Mouse (Mus musculus) midbrain, embryonic 12.5 days (tissue): ENCODE data around the gene Nod2. TPM values are rescaled to one million over a fixed set of nuclear protein-coding genes. Genes with fewer than 3 reads are reported as not detected.
"Not testable (repeated sequence)": the region's sequence is repeated elsewhere in the genome, so short reads cannot be mapped to it uniquely, and the experiment has no call there.

Experiments
- ATAC-seq: fragments of 200-750 bp; cut with Nextera tagmentation; 2 replicates; pipeline ENCODE4 v1.8.0; 2017; ENCODE audit warnings: low read depth, moderate TSS enrichment, moderate library complexity; ENCODE audit not compliant: low FRiP score
- H3K27ac ChIP-seq: fragments of 300-500 bp; sonication (generic); replicated peaks from 2 replicates; pipeline ENCODE4 v1.5.1; 2016; ENCODE audit warnings: mild to moderate bottlenecking
- H3K27me3 ChIP-seq: fragments of 300-500 bp; sonication (generic); 2 replicates; pipeline ENCODE4 v1.6.1; 2016; ENCODE audit warnings: mild to moderate bottlenecking
- H3K36me3 ChIP-seq: fragments of 300-500 bp; sonication (generic); 2 replicates; pipeline ENCODE4 v1.6.1; 2016
- H3K4me1 ChIP-seq: fragments of 300-500 bp; sonication (generic); 2 replicates; pipeline ENCODE4 v1.6.1; 2016
- H3K4me2 ChIP-seq: fragments of 300-500 bp; sonication (generic); replicated peaks from 2 replicates; pipeline ENCODE4 v1.6.1; 2016; ENCODE audit warnings: mild to moderate bottlenecking, moderate library complexity
- H3K4me3 ChIP-seq: fragments of 300-500 bp; sonication (generic); 2 replicates; pipeline ENCODE4 v1.5.1; 2016; ENCODE audit warnings: mild to moderate bottlenecking
- H3K9ac ChIP-seq: fragments of 300-500 bp; sonication (generic); replicated peaks from 2 replicates; pipeline ENCODE4 v1.6.1; 2016; ENCODE audit warnings: mild to moderate bottlenecking, moderate library complexity
- H3K9me3 ChIP-seq: fragments of 300-500 bp; sonication (generic); 2 replicates; pipeline ENCODE4 v1.6.1; 2016; ENCODE audit warnings: mild to moderate bottlenecking
- WGBS: fragments of 180-500 bp; shearing (Covaris S2); methylation state at CpG from one replicate; pipeline ENCODE4 v1.1.7; 2016; 5-methylcytosine and 5-hydroxymethylcytosine counted together
- polyA plus RNA-seq: library from polyadenylated mRNA; unstranded; fragments of >200 nt; fragmentation: Nextera tagmentation; extraction: Ambion mirVana; gene quantifications from 2 replicates; pipeline ENCODE4 v1.2.1, GENCODE M21; 2016

Gene Nod2
- polyA plus RNA-seq, 1 experiment from 2014 or later = 0.22 TPM

GRCm38 (mm10) chr8:88635474-88636397, 11.4 kb upstream of the Nod2 start, which contains the start of gene Snx20:
Gene Snx20 (minus strand): TSS chr8:88636128.
- H3K4me1 ChIP-seq = peaks cover 4% of the 10 kb centered on the region; the same call in 1 of the 2 replicates
- no peaks in the 10 kb centered on the region for H3K9me3 ChIP-seq
- no peaks in the 10 kb centered on the region for H3K36me3 ChIP-seq
- 85% methylated on average over 14 of the region's 14 CpGs for WGBS
- ATAC-seq = no peak
- no peak within 1 kb of the TSS for H3K4me2 ChIP-seq
- no peak within 1 kb of the TSS for H3K9ac ChIP-seq
- H3K4me3 ChIP-seq = no peak within 1 kb of the TSS
- no peak within 1 kb of the TSS for H3K27ac ChIP-seq
- H3K27me3 ChIP-seq = no peaks in the 10 kb centered on the region

DNA sequence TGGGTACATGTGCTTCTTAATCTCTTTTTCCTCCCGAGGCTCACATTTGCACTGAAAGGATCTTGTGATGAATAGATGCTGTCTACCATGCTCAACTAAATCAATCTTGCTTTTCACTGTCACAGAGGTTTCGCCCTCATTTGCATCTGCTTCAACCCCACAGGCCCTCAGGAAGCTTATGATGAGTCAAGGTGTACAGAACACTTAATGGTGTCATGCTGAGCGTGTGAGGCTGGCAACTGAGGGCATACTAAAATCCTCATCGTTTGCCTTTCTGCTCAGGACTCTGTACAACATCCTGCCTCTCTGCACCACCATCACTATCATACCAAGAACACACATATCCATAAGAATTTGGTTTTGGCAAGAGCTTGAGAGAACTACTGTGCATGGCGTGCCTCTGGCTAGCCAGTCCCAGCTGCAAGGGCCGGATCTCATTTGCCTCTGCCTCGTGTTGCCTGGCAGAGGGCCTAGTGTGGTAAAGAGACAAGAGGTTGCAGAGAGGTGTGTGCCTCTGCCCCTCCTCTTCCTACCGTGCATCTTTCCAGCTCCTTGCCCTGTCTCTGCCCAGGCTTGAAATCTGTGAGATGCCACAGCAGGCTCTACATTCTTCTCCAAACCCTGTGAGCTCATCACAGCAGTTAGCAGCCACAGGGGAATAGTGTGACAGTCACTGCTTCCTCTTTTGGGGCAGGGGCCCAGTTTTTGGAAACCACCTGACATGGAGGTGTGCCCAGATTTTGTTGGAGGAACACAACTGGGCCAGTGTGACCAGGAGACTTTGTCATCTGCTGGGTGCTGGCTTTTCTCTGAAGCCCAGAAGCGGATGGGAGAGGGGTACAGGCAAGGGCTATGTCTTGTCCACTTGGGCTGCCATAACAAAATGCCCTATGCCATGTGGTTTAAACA, 9.8 kb upstream of the Nod2 start:
- no peaks in the 10 kb centered on the region for H3K9me3 ChIP-seq
- H3K27ac ChIP-seq = no peak overlapping the region
- no peak overlapping the region for H3K9ac ChIP-seq
- WGBS = 68% methylated on average over 9 of the region's 9 CpGs
- ATAC-seq = no peak
- H3K4me3 ChIP-seq = no peak overlapping the region
- no peaks in the 10 kb centered on the region for H3K36me3 ChIP-seq
- H3K27me3 ChIP-seq = no peaks in the 10 kb centered on the region
- H3K4me2 ChIP-seq = no peak overlapping the region
- peaks cover 4% of the 10 kb centered on the region; the same call in 1 of the 2 replicates for H3K4me1 ChIP-seq

- no peaks in the 10 kb centered on the region for H3K27me3 ChIP-seq
- no peaks in the 10 kb centered on the region for H3K9me3 ChIP-seq
- H3K4me2 ChIP-seq = no peak overlapping the region
- no peak for ATAC-seq
- H3K4me1 ChIP-seq = peaks cover 4% of the 10 kb centered on the region; the same call in 1 of the 2 replicates
- H3K36me3 ChIP-seq = no peaks in the 10 kb centered on the region
- H3K9ac ChIP-seq = no peak overlapping the region
- H3K4me3 ChIP-seq = no peak overlapping the region
- WGBS = 92% methylated on average over 3 of the region's 3 CpGs
- H3K27ac ChIP-seq = no peak overlapping the region
These were observed 8.2 kb upstream of the Nod2 start for GRCm38 (mm10) chr8:88638908-88639307.

GRCm38 (mm10) chr8:88642734-88643564, 4.2 kb upstream of the Nod2 start:
- ATAC-seq = no peak
- Histone ChIP-seq H3K36me3 (no peaks in the 10 kb centered on the region), H3K4me2 (no peak overlapping the region), H3K27me3 (peaks cover 13% of the 10 kb centered on the region), H3K27ac (no peak overlapping the region), H3K4me1 (peaks cover 6% of the 10 kb centered on the region), H3K9me3 (no peaks in the 10 kb centered on the region), H3K4me3 (no peak overlapping the region), H3K9ac (no peak overlapping the region)
- 55% methylated on average over 5 of the region's 5 CpGs for WGBS

GRCm38 (mm10) chr8:88648322-88648721, 1.2 kb downstream of the Nod2 start:
- Histone ChIP-seq H3K9ac (no peak overlapping the region), H3K36me3 (no peaks in the 10 kb centered on the region), H3K4me2 (no peak overlapping the region), H3K4me1 (peaks cover 6% of the 10 kb centered on the region), H3K27ac (no peak overlapping the region), H3K27me3 (peaks cover 21% of the 10 kb centered on the region), H3K9me3 (no peaks in the 10 kb centered on the region), H3K4me3 (no peak overlapping the region)
- ATAC-seq = no peak

DNA sequence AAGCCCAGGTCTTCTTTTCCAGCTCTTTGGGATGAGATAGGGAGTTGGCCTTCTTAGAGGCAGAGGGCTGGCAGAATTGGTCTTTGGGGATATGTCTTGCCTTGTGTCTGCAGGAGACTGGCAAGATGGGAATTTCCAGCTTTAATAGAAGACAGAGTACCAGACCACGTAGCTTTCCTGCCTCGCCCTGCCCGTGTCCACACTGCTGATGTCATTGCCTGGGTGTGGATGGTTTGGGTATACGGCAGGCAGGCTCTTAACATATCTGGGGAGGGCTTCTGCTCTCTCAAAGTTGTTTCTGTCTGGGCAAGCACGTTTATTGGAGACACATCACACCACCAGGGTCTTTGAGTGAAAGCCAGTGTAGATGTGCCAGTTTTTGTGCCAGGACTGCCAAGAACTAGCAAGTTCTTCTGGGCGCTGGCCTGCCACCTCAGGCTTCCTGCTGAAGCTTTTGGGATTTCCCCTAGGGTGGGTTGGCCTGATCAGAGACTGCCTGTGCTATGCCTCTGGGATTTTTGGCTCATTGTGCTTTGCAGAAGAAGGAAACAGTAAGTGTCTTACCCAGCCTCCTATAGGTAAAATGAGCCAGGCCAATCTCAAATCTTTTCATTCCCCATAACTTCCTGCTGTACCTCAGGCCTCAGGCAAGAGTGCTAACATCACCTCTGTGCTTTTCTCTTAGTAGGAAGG, 3.0 kb downstream of the Nod2 start:
- Histone ChIP-seq H3K9me3 (no peaks in the 10 kb centered on the region), H3K9ac (no peak overlapping the region), H3K4me2 (no peak overlapping the region), H3K4me3 (no peak overlapping the region), H3K27ac (no peak overlapping the region), H3K27me3 (peaks cover 21% of the 10 kb centered on the region), H3K4me1 (peaks cover 6% of the 10 kb centered on the region), H3K36me3 (no peaks in the 10 kb centered on the region)
- ATAC-seq = no peak
- 83% methylated on average over 6 of the region's 6 CpGs for WGBS

DNA sequence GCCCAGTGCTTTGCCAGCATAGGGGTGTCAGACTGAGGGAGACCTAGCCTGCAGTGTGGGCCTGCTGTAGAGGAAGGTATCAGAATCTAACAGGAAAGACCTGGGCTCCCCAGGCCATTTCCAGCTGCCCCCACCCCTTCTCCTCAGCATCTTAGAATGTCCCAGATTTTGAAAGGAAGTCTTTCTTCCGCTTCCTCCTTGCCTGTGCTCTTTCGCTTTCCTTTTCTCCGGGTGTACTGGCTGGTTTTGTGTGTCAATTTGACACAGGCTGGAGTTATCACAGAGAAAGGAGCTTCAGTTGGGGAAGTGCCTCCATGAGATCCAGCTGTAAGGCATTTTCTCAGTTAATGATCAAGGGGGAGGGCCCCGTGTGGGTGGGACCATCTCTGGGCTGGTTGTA, 4.0 kb downstream of the Nod2 start:
- not testable (repeated sequence) for H3K36me3 ChIP-seq, H3K9me3 ChIP-seq, H3K9ac ChIP-seq, H3K4me1 ChIP-seq, H3K27ac ChIP-seq, ATAC-seq, H3K4me3 ChIP-seq, H3K4me2 ChIP-seq
- peaks cover 21% of the 10 kb centered on the region for H3K27me3 ChIP-seq
- 76% methylated on average over 4 of the region's 4 CpGs for WGBS

DNA sequence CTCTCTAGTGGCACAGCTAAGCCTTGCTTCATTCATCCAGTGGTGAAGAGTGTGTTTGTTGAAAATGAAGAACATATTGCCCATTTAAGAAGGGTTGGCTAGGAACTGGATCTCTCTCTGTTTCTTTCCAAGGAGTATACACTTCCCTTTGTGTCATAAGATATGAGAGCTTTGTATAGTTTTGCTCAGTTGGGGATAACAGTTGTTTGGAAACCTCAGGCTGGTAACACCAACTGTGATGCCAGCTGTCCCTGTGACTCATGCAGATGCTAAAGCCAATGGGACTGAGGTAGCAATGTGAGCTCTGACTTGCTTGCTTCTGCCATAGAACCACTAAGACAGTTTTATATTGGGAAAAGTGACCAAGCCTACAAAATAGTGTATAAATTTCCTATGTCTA, 8.2 kb downstream of the Nod2 start:
- no peaks in the 10 kb centered on the region for H3K9me3 ChIP-seq
- no peak overlapping the region for H3K9ac ChIP-seq
- H3K4me2 ChIP-seq = no peak overlapping the region
- no peaks in the 10 kb centered on the region for H3K4me1 ChIP-seq
- no peaks in the 10 kb centered on the region for H3K27me3 ChIP-seq
- no peak for ATAC-seq
- H3K36me3 ChIP-seq = no peaks in the 10 kb centered on the region
- H3K27ac ChIP-seq = no peak overlapping the region
- H3K4me3 ChIP-seq = no peak overlapping the region

GRCm38 (mm10) chr8:88659873-88660272, 12.8 kb downstream of the Nod2 start:
- 95% methylated on average over 3 of the region's 3 CpGs for WGBS
- Histone ChIP-seq H3K36me3 (no peaks in the 10 kb centered on the region), H3K9ac (no peak overlapping the region), H3K27ac (no peak overlapping the region), H3K4me1 (peaks cover 2% of the 10 kb centered on the region; the same call in 1 of the 2 replicates), H3K4me2 (no peak overlapping the region), H3K9me3 (no peaks in the 10 kb centered on the region), H3K4me3 (no peak overlapping the region), H3K27me3 (no peaks in the 10 kb centered on the region)
- ATAC-seq = no peak

DNA sequence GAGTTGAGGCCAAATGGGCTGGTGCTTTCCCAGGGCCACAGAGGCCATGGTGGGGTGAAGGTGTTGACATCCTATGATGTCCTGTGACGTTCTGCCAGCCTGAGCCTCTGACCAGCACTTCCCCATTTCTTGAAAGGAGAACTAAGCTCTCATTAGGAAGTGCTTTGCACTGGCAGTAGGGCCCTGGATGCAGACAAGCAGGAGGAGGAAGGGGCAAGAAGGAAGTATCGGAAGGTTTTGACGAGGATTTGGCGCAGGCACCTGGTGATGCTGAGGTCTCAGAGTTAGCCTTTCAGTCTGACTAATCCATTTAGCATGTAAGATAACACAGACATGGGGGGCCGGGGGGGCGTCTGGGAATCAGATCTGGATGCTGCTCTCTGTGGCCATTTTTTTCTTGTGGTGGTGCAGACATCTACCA, 15.3 kb downstream of the Nod2 start:
- Histone ChIP-seq H3K36me3 (no peaks in the 10 kb centered on the region), H3K4me2 (no peak overlapping the region), H3K4me1 (peaks cover 3% of the 10 kb centered on the region; the same call in 1 of the 2 replicates), H3K27me3 (no peaks in the 10 kb centered on the region), H3K4me3 (no peak overlapping the region), H3K9ac (no peak overlapping the region), H3K27ac (no peak overlapping the region), H3K9me3 (no peaks in the 10 kb centered on the region)
- 75% methylated on average over 6 of the region's 6 CpGs for WGBS
- ATAC-seq = no peak

GRCm38 (mm10) chr8:88664121-88664520, 17.0 kb downstream of the Nod2 start:
- Histone ChIP-seq H3K4me2 (no peak overlapping the region), H3K9me3 (no peaks in the 10 kb centered on the region), H3K36me3 (no peaks in the 10 kb centered on the region), H3K27ac (no peak overlapping the region), H3K4me3 (no peak overlapping the region), H3K9ac (no peak overlapping the region), H3K27me3 (no peaks in the 10 kb centered on the region), H3K4me1 (peaks cover 17% of the 10 kb centered on the region)
- 79% methylated on average over 16 of the region's 16 CpGs for WGBS
- no peak for ATAC-seq
